Mouse (Mus musculus): ENCODE measurements around the gene Macrod1. TPM values are rescaled to one million over a fixed set of nuclear protein-coding genes. Genes with fewer than 3 reads are reported as not detected.

Gene Macrod1
- 26.0 TPM for polyA plus RNA-seq (2017; shearing (Covaris generic))

DNA sequence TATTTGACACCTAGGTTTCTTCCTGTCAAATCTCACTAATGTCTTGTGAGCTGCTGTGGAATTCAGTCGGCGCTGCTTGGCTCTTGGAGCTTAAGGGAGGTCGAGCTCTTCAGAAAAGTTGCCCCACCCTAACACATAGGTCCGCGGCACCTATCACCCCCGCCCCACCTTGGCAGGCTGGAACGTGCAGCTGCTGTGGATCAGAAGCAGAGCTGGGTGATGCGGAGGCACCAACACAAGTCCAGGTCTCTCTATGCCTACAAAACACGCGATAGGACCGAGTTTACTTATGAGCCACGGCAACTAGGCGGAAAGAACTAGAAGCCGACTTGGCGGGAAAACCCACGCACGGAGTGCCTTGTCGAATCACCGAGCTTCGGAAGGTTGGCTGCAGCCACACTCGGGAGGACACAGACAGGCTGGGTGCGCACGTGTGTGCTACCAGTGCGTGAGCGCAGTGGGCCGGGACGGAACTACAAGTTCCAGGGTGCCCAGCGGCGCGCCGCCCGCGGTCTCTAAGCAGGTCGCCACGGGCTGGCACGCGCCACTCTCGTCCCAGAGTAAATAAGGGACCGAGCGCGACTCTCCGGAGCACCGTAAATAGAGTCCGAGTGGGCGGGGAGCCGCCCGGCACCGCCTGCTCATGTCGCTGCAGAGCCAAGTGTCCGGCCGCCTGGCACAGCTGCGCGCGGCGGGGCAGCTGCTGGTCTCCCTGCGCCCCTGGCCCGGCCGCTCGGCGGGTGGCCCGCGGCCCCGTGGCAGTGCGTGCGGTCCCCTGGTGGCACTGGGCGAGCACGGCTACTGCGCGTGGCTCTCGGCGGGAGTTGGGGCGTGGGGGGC, at the start of gene Macrod1:
Gene Macrod1 (plus strand): TSS at position 563 of the 840 bp plus-strand sequence.

DNA sequence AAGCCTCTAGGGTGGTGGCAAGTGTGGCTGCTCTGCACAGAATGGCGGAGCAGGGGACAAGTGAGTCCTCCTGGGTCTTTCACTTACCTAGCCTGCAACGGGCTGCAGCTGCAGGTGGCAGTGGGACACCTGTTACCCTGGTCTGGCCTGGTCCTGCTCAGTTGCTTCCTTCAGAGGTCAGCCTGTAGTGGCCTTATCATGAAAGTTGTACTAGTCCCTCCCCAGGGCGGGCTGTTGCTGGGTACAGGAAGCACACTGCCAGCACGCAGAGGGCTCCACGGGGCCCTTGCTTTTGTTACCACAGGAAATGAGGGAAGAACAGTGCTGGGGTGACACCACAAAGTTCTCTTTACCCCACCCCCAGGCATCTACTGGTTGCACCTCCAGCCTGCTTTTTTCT, 37.4 kb upstream of the Macrod1 start, which contains the start of gene Fermt3:
Gene Fermt3 (minus strand): TSS at position 279 of the 400 bp plus-strand sequence.

DNA sequence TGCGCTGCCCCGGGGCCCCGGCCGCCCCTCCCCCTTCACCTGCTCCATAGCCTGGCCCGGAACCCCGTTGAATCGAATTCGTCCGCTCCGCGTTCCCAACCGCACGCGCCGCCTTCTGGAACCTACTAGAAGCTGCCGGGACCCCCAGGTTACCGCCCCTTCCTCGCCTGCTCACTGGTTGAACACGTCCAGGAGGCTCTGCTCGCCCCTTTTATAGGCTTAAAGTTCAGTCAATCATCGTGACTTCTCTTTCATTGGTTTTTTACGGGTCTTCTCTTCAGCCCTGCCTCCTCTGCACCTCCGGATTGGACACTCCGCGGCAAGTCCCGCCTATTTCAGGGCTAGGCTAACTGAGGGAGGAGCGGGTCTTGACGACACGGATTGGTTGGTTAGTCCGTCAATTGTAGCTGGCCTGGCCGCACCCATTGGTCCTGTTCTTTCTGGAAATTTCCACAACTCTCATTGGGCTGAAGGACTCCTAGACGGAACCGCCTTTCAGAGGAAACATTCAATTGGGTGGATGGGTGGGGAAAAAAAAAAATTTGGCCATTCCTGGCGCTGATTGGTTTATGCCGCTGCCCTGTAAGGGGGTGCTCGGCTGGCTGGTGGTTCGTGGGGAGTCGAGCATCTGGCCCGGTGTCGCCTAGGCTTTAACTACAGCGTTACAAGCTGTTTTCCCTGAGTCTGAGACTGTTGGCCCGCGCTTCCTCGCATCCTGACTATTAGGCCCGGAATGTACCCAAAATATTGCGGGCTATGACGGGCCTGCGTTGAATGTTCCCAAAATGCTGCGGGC, 16.6 kb upstream of the Macrod1 start, which contains the start of gene Stip1:
Gene Stip1 (minus strand): TSS at position 127 of the 796 bp plus-strand sequence.

DNA sequence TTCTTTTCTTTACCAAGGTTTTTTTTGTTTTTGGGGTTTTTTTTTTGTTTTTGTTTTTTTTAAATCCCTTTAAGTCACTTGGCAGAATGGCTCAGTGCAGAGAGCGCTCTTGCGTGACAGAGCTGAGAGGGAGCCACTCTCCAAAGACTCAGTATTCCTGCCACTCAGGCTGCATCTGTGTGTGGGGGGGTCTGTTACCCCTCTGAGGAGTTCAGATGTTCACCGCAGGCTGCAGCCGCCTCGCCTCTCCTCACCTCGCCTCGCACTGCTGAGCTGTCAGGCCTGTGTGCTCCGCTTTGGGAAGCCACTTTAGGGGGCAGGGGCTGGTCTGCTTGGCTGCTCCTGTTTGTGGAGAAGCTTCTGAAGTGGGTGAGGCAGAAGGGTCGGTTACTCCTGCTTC, 48.9 kb downstream of the Macrod1 start, which contains the start of gene Flrt1:
Gene Flrt1 (minus strand): TSS at position 186 of the 400 bp plus-strand sequence.

DNA sequence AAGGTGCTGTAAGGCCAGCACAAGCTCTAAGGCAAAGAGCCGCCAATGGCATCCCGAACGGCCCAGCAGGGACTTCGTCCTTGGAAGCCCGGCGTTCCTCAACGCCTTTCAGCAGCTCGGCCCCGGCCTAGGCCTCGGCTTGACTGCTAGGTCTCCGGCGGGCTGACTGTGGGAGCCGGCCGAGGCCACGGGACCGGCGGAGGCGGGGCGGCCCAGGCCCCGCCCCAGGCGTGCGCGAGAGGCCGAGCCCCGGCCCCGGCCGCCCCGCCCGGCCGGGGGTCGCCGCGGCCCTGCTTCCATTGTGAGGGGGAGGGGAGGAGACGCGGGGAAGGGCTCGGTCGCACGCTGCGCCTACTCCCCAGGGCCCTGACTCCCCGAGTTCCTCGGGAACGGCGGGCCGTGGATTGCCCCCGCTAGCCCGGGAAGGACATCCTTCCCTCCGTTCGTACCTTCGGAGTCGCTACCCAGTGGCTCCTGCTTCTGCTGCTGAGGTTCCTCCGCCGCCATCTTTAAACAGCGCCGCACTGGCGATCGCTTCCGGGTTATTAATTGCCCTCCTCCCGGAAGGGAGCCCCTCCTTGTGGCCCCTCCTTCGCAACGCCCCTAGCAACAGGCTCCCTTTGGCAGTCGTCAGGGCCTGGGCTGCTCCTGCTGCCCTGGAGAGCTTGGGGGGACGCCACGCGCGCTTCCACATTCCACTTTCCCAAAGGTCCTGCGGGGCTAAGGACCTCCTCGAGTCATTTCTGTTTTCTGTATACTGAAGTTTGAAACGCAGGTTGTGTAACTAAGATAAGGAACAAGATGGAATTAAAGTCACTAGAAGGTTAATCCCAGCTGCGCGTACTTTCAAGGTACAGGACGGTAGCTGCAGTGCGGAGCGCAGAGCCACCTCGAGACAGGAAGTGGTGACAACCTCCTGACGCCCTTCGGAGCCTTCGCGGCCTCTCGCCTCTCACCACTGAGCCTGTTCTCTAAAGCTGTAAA, 149.4 kb downstream of the Macrod1 start, which contains the start of gene Otub1:
Gene Otub1 (minus strand): TSS at position 564 of the 984 bp plus-strand sequence.

DNA sequence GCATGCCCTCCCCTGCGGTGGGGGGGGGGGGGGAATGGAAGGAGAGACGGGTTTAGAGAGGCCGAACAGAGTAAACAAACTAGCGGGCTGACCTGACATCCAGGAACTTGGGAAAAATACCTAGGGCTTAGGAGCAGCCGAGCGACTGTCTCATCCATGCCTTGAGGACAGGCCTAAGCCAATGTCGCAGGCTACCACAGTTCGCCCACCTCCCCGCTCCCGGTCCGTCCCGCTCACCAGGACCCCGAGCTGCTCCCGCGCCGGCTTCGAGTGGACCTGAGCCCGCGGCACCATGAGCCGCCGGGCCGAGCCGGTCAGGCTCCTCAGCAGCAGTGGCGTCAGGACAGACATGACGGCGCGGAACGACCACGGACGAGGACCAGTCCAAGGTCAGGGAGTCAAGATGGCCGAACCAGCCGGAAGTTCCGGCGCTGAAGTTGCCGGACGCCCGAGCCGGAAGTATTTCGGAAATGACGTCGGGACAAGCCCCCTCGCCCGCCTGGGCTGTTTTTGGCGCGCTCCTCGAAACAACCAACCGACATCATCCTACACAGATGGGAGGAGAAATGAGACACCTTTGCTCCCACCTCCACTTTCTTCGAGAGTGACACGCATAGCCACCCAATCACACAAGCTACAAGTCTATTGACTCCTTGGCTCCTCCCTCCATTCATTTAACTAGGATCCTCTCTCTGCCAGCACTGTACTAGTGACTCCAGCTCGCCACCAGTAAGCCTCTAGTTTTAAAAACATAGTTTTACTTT, 160.7 kb downstream of the Macrod1 start, which contains the start of gene Cox8a:
Gene Cox8a (minus strand): TSS at position 455 of the 764 bp plus-strand sequence.

DNA sequence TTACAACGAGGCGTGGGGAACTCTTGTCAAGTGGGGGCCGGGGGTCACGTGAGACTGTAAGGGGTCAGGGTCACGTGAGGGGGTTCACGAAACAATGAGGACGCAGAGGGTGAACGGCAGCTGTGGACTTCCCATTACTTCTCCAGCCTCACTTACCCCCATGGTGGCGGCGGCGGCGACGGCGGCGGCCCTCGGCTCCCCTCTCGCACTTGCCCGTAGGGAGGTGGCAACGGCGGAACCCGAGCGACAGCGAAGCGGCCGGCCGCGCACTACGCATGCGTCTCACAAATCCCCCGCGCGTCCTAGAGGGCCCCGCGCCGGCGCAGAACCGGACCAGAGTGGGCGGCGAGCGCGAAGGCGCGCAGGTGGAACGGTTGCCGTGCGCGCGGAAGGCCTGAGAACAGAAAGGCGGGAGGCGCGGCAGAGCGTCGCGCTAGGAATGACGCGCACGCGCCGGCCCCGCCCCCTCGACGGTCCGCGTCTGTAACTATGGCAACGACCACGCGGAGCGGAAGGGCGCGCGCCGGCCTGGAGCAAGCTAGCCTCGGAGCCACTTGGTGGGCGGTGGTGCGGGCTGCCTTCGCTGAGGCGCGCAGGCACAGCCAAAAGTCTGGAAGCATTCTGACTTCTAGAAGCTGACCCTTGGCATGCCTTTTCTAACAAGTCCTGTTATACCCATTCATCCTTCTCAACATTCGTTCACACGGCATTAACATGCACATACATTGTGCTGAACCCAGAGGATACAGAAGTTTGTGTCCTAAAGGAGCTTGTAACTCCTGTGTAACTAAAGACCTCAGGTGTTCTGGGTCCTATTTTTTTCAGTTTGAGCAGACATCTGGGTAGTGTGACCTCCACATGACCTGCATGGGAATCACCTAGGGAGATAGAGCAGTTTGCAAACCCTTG, 184.4 kb downstream of the Macrod1 start, which contains the start of gene Naa40:
Gene Naa40 (minus strand): TSS at position 402 of the 909 bp plus-strand sequence.

Other genes with a start within 250 kb of the Macrod1 start
- 45.6 TPM for gene Rps6ka4, start 216.2 kb upstream of the Macrod1 start, polyA plus RNA-seq (2017; shearing (Covaris generic))
- 46.8 TPM for gene Ccdc88b, start 198.6 kb upstream of the Macrod1 start, polyA plus RNA-seq (2017; shearing (Covaris generic))
- 169 TPM for gene Trmt112, start 147.1 kb upstream of the Macrod1 start, polyA plus RNA-seq (2017; shearing (Covaris generic))
- gene Prdx5, start 146.7 kb upstream of the Macrod1 start, polyA plus RNA-seq (2017; shearing (Covaris generic)), result 240 TPM
- gene Esrra, start 135.0 kb upstream of the Macrod1 start, polyA plus RNA-seq (2017; shearing (Covaris generic)), result 24.5 TPM
- gene Catsperz, start 131.4 kb upstream of the Macrod1 start, polyA plus RNA-seq (2017; shearing (Covaris generic)), result not detected
- 0.26 TPM for gene Kcnk4, start 122.3 kb upstream of the Macrod1 start, polyA plus RNA-seq (2017; shearing (Covaris generic))
- gene Bad, start 114.9 kb upstream of the Macrod1 start, polyA plus RNA-seq (2017; shearing (Covaris generic)), result 31.7 TPM
- gene Gpr137, start 114.3 kb upstream of the Macrod1 start, polyA plus RNA-seq (2017; shearing (Covaris generic)), result 15.2 TPM
- gene Ppp1r14b, start 81.8 kb upstream of the Macrod1 start, polyA plus RNA-seq (2017; shearing (Covaris generic)), result 185 TPM
- 30.8 TPM for gene Plcb3, start 80.3 kb upstream of the Macrod1 start, polyA plus RNA-seq (2017; shearing (Covaris generic))
- 40.8 TPM for gene Fkbp2, start 76.3 kb upstream of the Macrod1 start, polyA plus RNA-seq (2017; shearing (Covaris generic))
- gene Vegfb, start 69.2 kb upstream of the Macrod1 start, polyA plus RNA-seq (2017; shearing (Covaris generic)), result 9.3 TPM
- 57.7 TPM for gene Dnajc4, start 64.2 kb upstream of the Macrod1 start, polyA plus RNA-seq (2017; shearing (Covaris generic))
- gene Nudt22, start 60.7 kb upstream of the Macrod1 start, polyA plus RNA-seq (2017; shearing (Covaris generic)), result 25.7 TPM
- gene Trpt1, start 60.7 kb upstream of the Macrod1 start, polyA plus RNA-seq (2017; shearing (Covaris generic)), result 5.3 TPM
- 376 TPM for gene Fermt3, start 37.3 kb upstream of the Macrod1 start, polyA plus RNA-seq (2017; shearing (Covaris generic))
- 163 TPM for gene Stip1, start 16.8 kb upstream of the Macrod1 start, polyA plus RNA-seq (2017; shearing (Covaris generic))
- 0.04 TPM for gene Flrt1, start 48.9 kb downstream of the Macrod1 start, polyA plus RNA-seq (2017; shearing (Covaris generic))
- gene Otub1, start 149.5 kb downstream of the Macrod1 start, polyA plus RNA-seq (2017; shearing (Covaris generic)), result 70.4 TPM
- gene Cox8a, start 160.8 kb downstream of the Macrod1 start, polyA plus RNA-seq (2017; shearing (Covaris generic)), result 389 TPM
- gene Naa40, start 184.4 kb downstream of the Macrod1 start, polyA plus RNA-seq (2017; shearing (Covaris generic)), result 51.0 TPM
- gene Rcor2, start 210.5 kb downstream of the Macrod1 start, polyA plus RNA-seq (2017; shearing (Covaris generic)), result 1.2 TPM